Mouse (Mus musculus) MEL (cell line): ENCODE data around the gene Sez6l. TPM values are rescaled to one million over a fixed set of nuclear protein-coding genes. Genes with fewer than 3 reads are reported as not detected.

Experiments used
- DNase-seq: peaks from one replicate; pipeline ENCODE4 v3.0.0; 2011; ENCODE audit warnings: low read depth, low spot score
- H3K27ac ChIP-seq: 2 replicates; pipeline ENCODE4 v1.5.1; 2012; ENCODE audit warnings: low read depth, mild to moderate bottlenecking, control low read depth, low read length, moderate library complexity; ENCODE audit not compliant: control insufficient read depth
- H3K27me3 ChIP-seq, 2 experiments: fragments of 150-350 bp in 1 of 2; sonication (generic) in 1 of 2; 2 replicates each; pipeline ENCODE4 v1.6.1; 2012; ENCODE audit warnings: low read length in 2 of 2, mild to moderate bottlenecking in 2 of 2, improper control_type of control experiment in 1 of 2, moderate library complexity in 1 of 2; ENCODE audit not compliant: insufficient read depth in 2 of 2, control insufficient read depth in 1 of 2
- H3K36me3 ChIP-seq, 2 experiments: 2 replicates each; pipeline ENCODE4 v1.6.1; 2012 to 2014; ENCODE audit warnings: low read length in 2 of 2, improper control_type of control experiment in 1 of 2, inconsistent platforms in 1 of 2, mild to moderate bottlenecking in 1 of 2; ENCODE audit not compliant: insufficient read depth in 2 of 2, control insufficient read depth in 1 of 2
- H3K4me1 ChIP-seq, 2 experiments: fragments of 150-350 bp in 1 of 2; sonication (generic) in 1 of 2; 2 replicates each; pipeline ENCODE4 v1.6.1; 2012; ENCODE audit warnings: low read length in 2 of 2, improper control_type of control experiment in 1 of 2, mild to moderate bottlenecking in 1 of 2; ENCODE audit not compliant: insufficient read depth in 2 of 2, control insufficient read depth in 1 of 2
- H3K4me3 ChIP-seq, 2 experiments: fragments of 150-350 bp in 1 of 2; sonication (generic) in 1 of 2; 2 replicates each; pipeline ENCODE4 v1.5.1; 2012; ENCODE audit warnings: low read depth in 2 of 2, low read length in 2 of 2, mild to moderate bottlenecking in 2 of 2, moderate library complexity in 2 of 2, control low read depth in 1 of 2, improper control_type of control experiment in 1 of 2; ENCODE audit not compliant: control insufficient read depth in 1 of 2, insufficient read depth in 1 of 2
- H3K79me2 ChIP-seq: 2 replicates; pipeline ENCODE4 v1.6.1; 2012; ENCODE audit warnings: mild to moderate bottlenecking, low read length, moderate library complexity; ENCODE audit not compliant: control insufficient read depth, poor library complexity, insufficient read depth
- H3K9ac ChIP-seq: 2 replicates; pipeline ENCODE4 v1.6.1; 2012; ENCODE audit warnings: low read depth, mild to moderate bottlenecking, control low read depth, low read length, moderate library complexity; ENCODE audit not compliant: control insufficient read depth, poor library complexity, severe bottlenecking
- H3K9me3 ChIP-seq: fragments of 150-350 bp; sonication (generic); replicated peaks from 2 replicates; pipeline ENCODE4 v1.6.1; 2012; ENCODE audit warnings: mild to moderate bottlenecking, low read length, improper control_type of control experiment, moderate library complexity; ENCODE audit not compliant: insufficient read depth
- CHD1 ChIP-seq: IDR thresholded peaks from 2 replicates; pipeline ENCODE4 v1.6.1; 2012; ENCODE audit warnings: low read depth, mild to moderate bottlenecking, inconsistent platforms, low read length, improper control_type of control experiment
- CHD2 ChIP-seq: IDR thresholded peaks from 2 replicates; pipeline ENCODE4 v1.6.1; 2011; ENCODE audit warnings: low read length, improper control_type of control experiment
- CTCF ChIP-seq, 3 experiments: IDR thresholded peaks in 2 of 3; conservative IDR thresholded peaks in 1 of 3; 2 replicates each; pipeline ENCODE4 v1.5.1; 2011 to 2012; ENCODE audit warnings: low read length in 3 of 3, low read depth in 2 of 3, mild to moderate bottlenecking in 2 of 3, improper control_type of control experiment in 1 of 3, inconsistent platforms in 1 of 3, mixed read lengths in 1 of 3, moderate library complexity in 1 of 3; ENCODE audit not compliant: control insufficient read depth in 1 of 3, insufficient read depth in 1 of 3, poor library complexity in 1 of 3, severe bottlenecking in 1 of 3
- GABPA ChIP-seq: IDR thresholded peaks from 2 replicates; pipeline ENCODE4 v1.6.1; 2012; ENCODE audit warnings: low read depth, mild to moderate bottlenecking, inconsistent platforms, low read length, improper control_type of control experiment, moderate library complexity
- GATA1 ChIP-seq: IDR thresholded peaks from 2 replicates; pipeline ENCODE4 v1.6.1; 2011; ENCODE audit warnings: low read depth, low read length, improper control_type of control experiment
- HCFC1 ChIP-seq: IDR thresholded peaks from 2 replicates; pipeline ENCODE4 v1.6.1; 2012; ENCODE audit warnings: low read depth, mild to moderate bottlenecking, inconsistent platforms, low read length, improper control_type of control experiment, moderate library complexity
- MAX ChIP-seq: IDR thresholded peaks from 2 replicates; pipeline ENCODE4 v1.6.1; 2011; ENCODE audit warnings: low read length, improper control_type of control experiment
- MAZ ChIP-seq: IDR thresholded peaks from 2 replicates; pipeline ENCODE4 v1.6.1; 2012; ENCODE audit warnings: low read depth, mild to moderate bottlenecking, inconsistent platforms, low read length, improper control_type of control experiment
- MEF2A ChIP-seq: IDR thresholded peaks from 2 replicates; pipeline ENCODE4 v1.6.1; 2014; ENCODE audit warnings: low read depth, mild to moderate bottlenecking, inconsistent platforms, low read length, improper control_type of control experiment; ENCODE audit not compliant: poor library complexity, insufficient replicate concordance, severe bottlenecking; ENCODE audit errors: extremely low read depth
- MYB ChIP-seq: IDR thresholded peaks from 2 replicates; pipeline ENCODE4 v1.6.1; 2011; ENCODE audit warnings: mild to moderate bottlenecking, low read depth, low read length, improper control_type of control experiment
- MYC ChIP-seq: IDR thresholded peaks from 2 replicates; pipeline ENCODE4 v1.6.1; 2011; ENCODE audit warnings: low read depth, mild to moderate bottlenecking, low read length, improper control_type of control experiment, moderate library complexity
- NELFE ChIP-seq: IDR thresholded peaks from 2 replicates; pipeline ENCODE4 v1.6.1; 2011; ENCODE audit warnings: low read depth, low read length, improper control_type of control experiment
- POLR2A ChIP-seq, 2 experiments: IDR thresholded peaks; 2 replicates each; pipeline ENCODE4 v1.6.1; 2011 to 2012; ENCODE audit warnings: low read length in 2 of 2, mild to moderate bottlenecking in 2 of 2, control low read depth in 1 of 2, improper control_type of control experiment in 1 of 2, low read depth in 1 of 2, moderate library complexity in 1 of 2; ENCODE audit not compliant: control insufficient read depth in 1 of 2, insufficient read depth in 1 of 2, poor library complexity in 1 of 2
- POLR2AphosphoS5 ChIP-seq: IDR thresholded peaks from 2 replicates; pipeline ENCODE4 v1.6.1; 2012; ENCODE audit warnings: low read depth, borderline replicate concordance, mild to moderate bottlenecking, inconsistent platforms, low read length, moderate library complexity, mixed read lengths
- RAD21 ChIP-seq: IDR thresholded peaks from 2 replicates; pipeline ENCODE4 v1.6.1; 2011; ENCODE audit warnings: mild to moderate bottlenecking, low read depth, low read length, improper control_type of control experiment
- SMC3 ChIP-seq: IDR thresholded peaks from 2 replicates; pipeline ENCODE4 v1.6.1; 2011; ENCODE audit warnings: low read depth, low read length, improper control_type of control experiment
- TBP ChIP-seq: IDR thresholded peaks from 2 replicates; pipeline ENCODE4 v1.8.0; 2011; ENCODE audit warnings: low read depth, low read length, improper control_type of control experiment
- USF1 ChIP-seq: IDR thresholded peaks from 2 replicates; pipeline ENCODE4 v1.6.1; 2014; ENCODE audit warnings: low read depth, mild to moderate bottlenecking, inconsistent platforms, low read length, improper control_type of control experiment, moderate library complexity
- USF2 ChIP-seq, 2 experiments: IDR thresholded peaks; 2 replicates each; pipeline ENCODE4 v1.6.1; 2011 to 2012; ENCODE audit warnings: improper control_type of control experiment in 2 of 2, low read length in 2 of 2, borderline replicate concordance in 1 of 2, inconsistent platforms in 1 of 2, low read depth in 1 of 2, mild to moderate bottlenecking in 1 of 2; ENCODE audit not compliant: insufficient read depth in 1 of 2
- ZNF384 ChIP-seq: IDR thresholded peaks from 2 replicates; pipeline ENCODE4 v1.6.1; 2012; ENCODE audit warnings: low read depth, mild to moderate bottlenecking, inconsistent platforms, low read length, improper control_type of control experiment
- polyA plus RNA-seq, 2 experiments: library from polyadenylated mRNA; stranded (reverse) in 1 of 2; unstranded in 1 of 2; fragments of >175 nt in 1 of 2; fragments of >200 nt in 1 of 2; gene quantifications; 2 replicates each; pipeline versions ENCODE4 v1.2.1 to v1.2.4; 2012; ENCODE audit warnings: low replicate concordance in 2 of 2, low read depth in 1 of 2; ENCODE audit not compliant: insufficient read length in 2 of 2, insufficient read depth in 1 of 2, missing spikeins in 1 of 2
- total RNA-seq: library from RNA; depleted of rRNA; stranded (reverse); fragments of 300-350 nt; gene quantifications from 2 replicates; pipeline ENCODE4 v1.2.3, GENCODE M21; 2012; rRNA removed

The Sez6l gene
- total RNA-seq (not detected in 2 replicates), polyA plus RNA-seq (not detected)

GRCm38 (mm10) chr5:112576993-112577670 lies at the start of gene Sez6l:
Sez6l (minus strand) TSS chr5:112577185.
- Histone ChIP-seq H3K27me3 (no peaks in the 10 kb centered on the region), H3K36me3 (no peaks in the 10 kb centered on the region), H3K79me2 (no peaks in the 10 kb centered on the region), H3K4me3 (no peak within 1 kb of the TSS), H3K9ac (no peak within 1 kb of the TSS), H3K4me1 (no peaks in the 10 kb centered on the region), H3K27ac (no peak within 1 kb of the TSS), H3K9me3 (no peaks in the 10 kb centered on the region)
- TF ChIP-seq POLR2AphosphoS5 (no peak), CHD1 (no peak), RAD21 (no peak), USF1 (no peak), HCFC1 (no peak), MAZ (no peak), CTCF (IDR thresholded peaks at IDR 0.05 in 2 of 3, conservative IDR thresholded peaks at IDR 0.05 in 1 of 3; ENCODE audit: control insufficient read depth in 1 of 3, insufficient read depth in 1 of 3, low read depth in 2 of 3, low read length in 3 of 3, poor library complexity in 1 of 3, severe bottlenecking in 1 of 3) (no peak), GATA1 (no peak), GABPA (no peak), CHD2 (no peak), TBP (no peak), NELFE (no peak), MYB (no peak), MYC (no peak), MEF2A (no peak), SMC3 (no peak), ZNF384 (no peak), POLR2A (IDR thresholded peaks at IDR 0.05; ENCODE audit: control insufficient read depth in 1 of 2, insufficient read depth in 1 of 2, low read depth in 1 of 2, low read length in 2 of 2, poor library complexity in 1 of 2) (no peak), USF2 (IDR thresholded peaks at IDR 0.05; ENCODE audit: borderline replicate concordance in 1 of 2, insufficient read depth in 1 of 2, low read depth in 1 of 2, low read length in 2 of 2) (no peak), MAX (no peak)
- DNase-seq = no peak

GRCm38 (mm10) chr5:112625555-112626160 lies 48.7 kb upstream of the Sez6l start:
- Histone ChIP-seq H3K4me3 (no peak overlapping the region), H3K9me3 (no peaks in the 10 kb centered on the region), H3K4me1 (no peaks in the 10 kb centered on the region), H3K36me3 (no peaks in the 10 kb centered on the region), H3K79me2 (no peaks in the 10 kb centered on the region), H3K27me3 (no peaks in the 10 kb centered on the region), H3K9ac (no peak overlapping the region), H3K27ac (no peak overlapping the region)
- no peak for TF ChIP-seq CHD2
- TF ChIP-seq MEF2A = no peak
- DNase-seq = no peak
